Mouse (Mus musculus) gastrocnemius, adult 18-20 months (tissue): ENCODE data around the gene Met. TPM values are rescaled to one million over a fixed set of nuclear protein-coding genes. Genes with fewer than 3 reads are reported as not detected.

ENCODE experiments used
- DNase-seq: peaks from one replicate; pipeline ENCODE4 v3.0.0; 2021; ENCODE audit warnings: low spot score
- long read RNA-seq, 2 experiments: library from polyadenylated mRNA; stranded (forward); transcript quantifications; one replicate each; pipeline ENCODE4 v2.0.0; 2021
- total RNA-seq, 2 experiments: library from RNA; stranded (reverse); gene quantifications; 2 replicates each; pipeline ENCODE4 v1.2.3; 2021

Met gene
- 10 to 100 TPM in 1 of 2 experiments, 1 to 10 TPM in 1; 9.9 to 10.3 TPM for total RNA-seq
- long read RNA-seq, experiment 1, full-length matches to known transcripts, result 3 of 11 reads
- long read RNA-seq, experiment 1, partial matches to known transcripts, result 3 of 11 reads
- long read RNA-seq, experiment 1, other reads (novel, unspliced or antisense), result 5 of 11 reads
- long read RNA-seq, experiment 2, full-length matches to known transcripts, result 6 of 7 reads
- long read RNA-seq, experiment 2, partial matches to known transcripts, result 1 of 7 reads
- long read RNA-seq, experiment 2, other reads (novel, unspliced or antisense), result 0 of 7 reads

GRCm38 (mm10) chr6:17463434-17464280 is at the start of gene Met:
Gene Met (plus strand): TSS chr6:17463800.
- DNase-seq, result peak; percentile 65

DNA sequence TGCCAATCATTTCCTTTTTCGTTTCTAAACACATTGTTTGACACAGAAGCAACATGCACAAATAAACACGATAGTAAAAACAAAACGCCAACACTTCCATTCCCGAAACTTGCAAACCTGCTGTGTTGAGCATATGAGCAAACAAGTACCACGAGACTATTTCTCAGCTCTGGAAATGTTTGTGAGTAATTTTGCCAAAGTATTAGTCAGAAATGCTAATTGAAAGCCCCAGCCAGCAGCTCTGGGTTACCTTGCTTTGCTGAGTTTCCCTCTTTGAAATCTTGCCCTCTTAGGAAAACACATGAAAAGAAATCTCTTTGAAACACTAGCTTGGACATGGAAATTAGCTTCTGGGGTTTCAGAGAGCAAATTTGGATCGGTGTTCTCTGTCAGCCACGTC is 45.4 kb upstream of the Met start:
- DNase-seq, result no peak

GRCm38 (mm10) chr6:17422432-17422831 is 41.2 kb upstream of the Met start:
- no peak for DNase-seq

DNA sequence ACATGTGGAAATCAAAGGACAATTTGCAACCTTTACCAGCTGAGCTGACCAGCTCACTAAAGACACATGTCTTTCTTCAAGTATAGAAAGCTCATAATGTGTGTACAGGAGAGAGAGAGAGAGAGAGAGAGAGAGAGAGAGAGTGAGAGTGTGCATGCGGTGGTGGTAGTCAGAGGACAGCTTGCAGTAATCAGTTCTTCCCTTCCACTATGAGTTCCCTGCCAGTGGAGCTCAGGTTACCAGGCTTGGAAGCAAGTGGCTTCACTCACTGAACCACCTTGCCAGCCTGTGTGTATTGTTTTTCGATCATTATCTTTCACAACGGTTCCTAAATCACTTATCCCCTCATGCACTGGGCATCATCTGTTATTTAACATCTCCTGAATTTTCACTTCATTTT is 34.6 kb upstream of the Met start:
- peak; percentile 17 for DNase-seq

- no peak for DNase-seq
Measured at GRCm38 (mm10) chr6:17429611-17430010, 34.0 kb upstream of the Met start.

- no peak for DNase-seq
Measured at GRCm38 (mm10) chr6:17443311-17443710, 20.3 kb upstream of the Met start.

- DNase-seq, result no peak
Measured at GRCm38 (mm10) chr6:17451305-17451704, 12.3 kb upstream of the Met start.

- no peak for DNase-seq
Measured at GRCm38 (mm10) chr6:17455116-17455515, 8.5 kb upstream of the Met start.

DNA sequence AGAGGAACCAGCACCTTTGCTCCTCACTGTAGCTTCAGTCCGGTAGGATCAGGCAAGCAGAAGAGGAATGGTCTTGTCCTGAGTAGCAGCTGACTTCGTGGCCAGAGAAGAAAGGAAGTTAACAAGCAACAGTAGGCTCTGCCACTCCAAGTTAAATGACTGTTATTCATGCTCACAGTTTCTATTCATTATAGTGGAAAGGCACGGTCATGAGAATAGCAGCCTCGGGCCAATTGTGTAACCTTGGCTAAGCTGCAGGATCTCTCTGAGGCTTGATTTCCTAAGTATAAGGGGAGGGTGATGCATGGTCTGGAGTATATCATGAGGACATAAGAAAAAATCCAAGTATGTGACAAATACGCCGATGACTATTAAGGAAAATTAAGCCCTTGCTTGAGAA is 4.0 kb upstream of the Met start:
- no peak for DNase-seq

DNA sequence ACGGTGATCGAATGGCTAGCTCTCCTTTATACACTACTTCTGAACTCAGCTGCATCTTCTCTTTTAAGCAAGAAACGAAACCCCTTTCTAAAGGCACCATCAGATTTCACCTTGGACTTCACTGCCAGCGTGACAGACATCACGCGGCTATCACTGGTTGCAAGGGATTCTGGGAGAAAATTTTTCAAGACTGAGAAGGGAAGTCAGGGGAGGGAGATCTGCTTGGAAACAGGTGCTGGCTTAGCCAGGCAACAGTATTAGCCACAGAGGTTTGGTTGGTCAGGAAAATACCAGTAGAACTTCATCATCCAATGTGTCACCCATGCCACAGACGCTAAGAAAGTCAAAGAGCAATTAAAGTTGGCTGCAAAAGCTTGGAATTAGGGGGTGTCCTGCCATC is 2.2 kb upstream of the Met start:
- DNase-seq, result no peak

- DNase-seq, result peak; percentile 17
Measured at GRCm38 (mm10) chr6:17464281-17465025, 853 bp downstream of the Met start.

GRCm38 (mm10) chr6:17466526-17466925 is 2.9 kb downstream of the Met start:
- DNase-seq, result no peak

- no peak for DNase-seq
Measured at GRCm38 (mm10) chr6:17468993-17469392, 5.4 kb downstream of the Met start.

GRCm38 (mm10) chr6:17473128-17473527 is 9.5 kb downstream of the Met start:
- no peak for DNase-seq

- no peak for DNase-seq
Measured at GRCm38 (mm10) chr6:17477823-17478222, 14.2 kb downstream of the Met start.

- no peak for DNase-seq
Measured at GRCm38 (mm10) chr6:17478252-17478651, 14.7 kb downstream of the Met start.

- no peak for DNase-seq
Measured at GRCm38 (mm10) chr6:17478838-17479570, 15.4 kb downstream of the Met start.

DNA sequence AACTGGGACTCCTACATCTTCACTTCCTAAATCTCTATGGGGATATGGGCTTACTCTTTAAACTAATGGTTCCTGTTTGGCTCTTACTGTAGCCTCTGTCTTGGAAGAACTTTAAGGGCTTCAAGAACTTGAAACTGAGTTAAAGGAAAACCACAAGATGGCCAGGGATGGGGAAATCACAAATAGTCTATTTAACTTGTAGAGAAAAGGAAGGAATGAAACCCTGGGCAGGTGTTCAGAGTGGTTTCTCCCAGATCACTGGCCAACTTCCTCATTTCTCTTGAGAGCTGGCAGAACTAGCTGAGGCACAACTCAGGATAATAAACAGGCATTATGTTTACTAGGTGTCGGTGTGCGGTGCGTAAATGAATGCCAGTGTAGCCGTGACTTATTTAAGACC is 17.5 kb downstream of the Met start:
- DNase-seq, result no peak

DNA sequence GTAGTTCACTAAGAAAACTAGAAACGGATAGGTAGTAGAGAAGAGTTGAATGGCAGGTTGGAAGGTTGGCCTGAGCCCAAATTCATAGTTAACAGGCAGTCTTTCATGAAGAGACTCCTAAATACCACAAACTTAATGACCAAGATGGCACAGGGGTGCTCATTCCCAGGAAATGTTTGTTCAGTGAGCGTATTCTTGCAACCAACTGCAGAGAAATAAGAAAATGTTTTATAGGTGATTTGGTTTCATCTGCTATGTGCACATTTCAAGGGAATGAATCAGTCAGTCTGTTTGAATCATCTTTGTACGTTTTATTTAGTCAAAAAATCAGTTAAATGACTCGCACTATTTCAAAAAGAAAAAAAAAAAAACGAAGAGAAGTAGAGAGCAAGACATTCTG is 21.6 kb downstream of the Met start:
- no peak for DNase-seq

DNA sequence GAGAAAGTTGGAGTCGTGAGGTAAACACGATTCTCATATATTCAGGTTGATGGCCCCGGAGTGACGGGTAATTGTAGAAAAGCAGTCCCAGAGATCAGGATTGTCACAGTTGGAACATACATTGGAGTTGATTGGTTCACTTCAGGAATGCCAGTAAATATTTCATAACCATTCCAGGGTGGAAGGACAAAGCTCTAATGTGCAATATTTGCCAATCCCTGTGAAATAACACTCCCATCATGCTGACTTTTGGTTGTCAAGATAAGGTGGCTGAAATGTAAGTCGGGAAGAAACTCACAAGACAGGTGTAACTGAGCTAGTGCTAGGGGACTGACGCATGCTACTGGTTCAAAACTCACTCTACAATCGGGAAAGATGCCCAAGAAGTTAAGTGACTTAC is 22.2 kb downstream of the Met start:
- DNase-seq, result no peak

DNA sequence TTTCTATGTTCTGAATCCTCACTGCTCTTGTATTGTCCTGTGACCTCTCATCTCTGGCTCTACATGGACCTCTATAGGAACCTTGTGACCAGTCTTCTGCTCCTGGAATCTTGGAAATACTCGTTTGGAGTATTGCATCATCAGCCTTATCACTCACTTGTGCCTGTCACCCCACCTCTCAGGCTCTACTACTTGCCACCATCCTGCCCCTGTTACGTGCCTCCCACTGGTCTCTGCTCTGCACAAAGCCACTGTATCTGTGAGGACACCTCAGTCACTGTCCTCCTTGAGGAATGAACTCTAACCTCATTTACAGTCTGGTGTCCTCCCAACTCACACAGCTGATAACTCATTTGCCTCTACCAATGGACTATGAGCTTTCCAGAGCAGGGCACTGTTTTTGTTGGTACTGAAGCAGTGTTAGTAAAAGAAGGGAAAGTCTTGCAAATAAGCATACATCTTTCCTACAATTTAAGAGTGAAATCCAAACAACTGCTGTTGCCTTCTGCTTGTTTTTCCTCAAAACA is 24.8 kb downstream of the Met start:
- DNase-seq, result no peak
